Mouse (Mus musculus) heart, embryonic 13.5 days (tissue): ENCODE measurements around the gene Cdkl2. TPM values are rescaled to one million over a fixed set of nuclear protein-coding genes. Genes with fewer than 3 reads are reported as not detected.

Source experiments
- ATAC-seq: fragments of 200-750 bp; cut with Nextera tagmentation; 2 replicates; pipeline ENCODE4 v1.8.0; 2017; ENCODE audit warnings: moderate TSS enrichment; ENCODE audit not compliant: insufficient number of reproducible peaks, low FRiP score, low TSS enrichment; ENCODE audit errors: extremely low read depth
- H3K27ac ChIP-seq: fragments of 300-500 bp; sonication (generic); replicated peaks from 2 replicates; pipeline ENCODE4 v1.5.1; 2015; ENCODE audit warnings: moderate library complexity, mild to moderate bottlenecking, inconsistent platforms
- H3K27me3 ChIP-seq: fragments of 300-500 bp; sonication (generic); replicated peaks from 2 replicates; pipeline ENCODE4 v1.6.1; 2015; ENCODE audit warnings: mild to moderate bottlenecking, inconsistent platforms
- H3K36me3 ChIP-seq: fragments of 300-500 bp; sonication (generic); 2 replicates; pipeline ENCODE4 v1.6.1; 2015; ENCODE audit warnings: mild to moderate bottlenecking, inconsistent platforms
- H3K4me1 ChIP-seq: fragments of 300-500 bp; sonication (generic); 2 replicates; pipeline ENCODE4 v1.6.1; 2015; ENCODE audit warnings: inconsistent platforms
- H3K4me2 ChIP-seq: fragments of 300-500 bp; sonication (generic); 2 replicates; pipeline ENCODE4 v1.6.1; 2015; ENCODE audit warnings: inconsistent platforms, mild to moderate bottlenecking, moderate library complexity
- H3K4me3 ChIP-seq: fragments of 300-500 bp; sonication (generic); 2 replicates; pipeline ENCODE4 v1.5.1; 2015; ENCODE audit warnings: moderate library complexity, mild to moderate bottlenecking, inconsistent platforms
- H3K9ac ChIP-seq: fragments of 300-500 bp; sonication (generic); 2 replicates; pipeline ENCODE4 v1.6.1; 2015; ENCODE audit warnings: inconsistent platforms, mild to moderate bottlenecking, moderate library complexity
- H3K9me3 ChIP-seq: fragments of 300-500 bp; sonication (generic); 2 replicates; pipeline ENCODE4 v1.6.1; 2016; ENCODE audit warnings: inconsistent platforms
- WGBS: fragments of 180-500 bp; shearing (Covaris S2); methylation state at CpG from one replicate; pipeline ENCODE4 v1.1.7; 2015; ENCODE audit warnings: mixed read lengths; 5-methylcytosine and 5-hydroxymethylcytosine counted together
- polyA plus RNA-seq: library from polyadenylated mRNA; unstranded; fragments of >200 nt; fragmentation: Nextera tagmentation; extraction: Ambion mirVana; gene quantifications from 2 replicates; pipeline ENCODE4 v1.2.1, GENCODE M21; 2015

Cdkl2 gene
- polyA plus RNA-seq, 1 experiment from 2014 or later = 0.66 TPM

GRCm38 (mm10) chr5:91993061-91993460 lies 50.6 kb downstream of the Cdkl2 start:
- H3K4me2 ChIP-seq = no peak overlapping the region
- no peak for ATAC-seq
- H3K9ac ChIP-seq = no peak overlapping the region
- no peak overlapping the region for H3K4me3 ChIP-seq
- no peaks in the 10 kb centered on the region for H3K36me3 ChIP-seq
- no peaks in the 10 kb centered on the region for H3K9me3 ChIP-seq
- H3K4me1 ChIP-seq = no peaks in the 10 kb centered on the region
- H3K27me3 ChIP-seq = no peaks in the 10 kb centered on the region
- H3K27ac ChIP-seq = no peak overlapping the region
- 81% methylated on average over 2 of the region's 2 CpGs for WGBS

- WGBS = 73% methylated on average over 6 of the region's 6 CpGs
- no peak for ATAC-seq
- no peaks in the 10 kb centered on the region for H3K9me3 ChIP-seq
These were observed 52.3 kb downstream of the Cdkl2 start for GRCm38 (mm10) chr5:91991191-91991937.

GRCm38 (mm10) chr5:91989261-91989660 lies 54.4 kb downstream of the Cdkl2 start:
- no peaks in the 10 kb centered on the region for H3K36me3 ChIP-seq
- H3K4me1 ChIP-seq = no peaks in the 10 kb centered on the region
- no peaks in the 10 kb centered on the region for H3K9me3 ChIP-seq
- H3K4me2 ChIP-seq = no peak overlapping the region
- H3K27me3 ChIP-seq = no peaks in the 10 kb centered on the region
- no peak overlapping the region for H3K9ac ChIP-seq
- WGBS = 76% methylated on average over 9 of the region's 9 CpGs
- no peak overlapping the region for H3K4me3 ChIP-seq
- H3K27ac ChIP-seq = no peak overlapping the region
- ATAC-seq = no peak

More at GRCm38 (mm10) chr5:91991191-91991937, 52.3 kb downstream of the Cdkl2 start:
- Histone ChIP-seq H3K4me1 (no peaks in the 10 kb centered on the region), H3K27me3 (no peaks in the 10 kb centered on the region), H3K27ac (no peak overlapping the region), H3K36me3 (no peaks in the 10 kb centered on the region), H3K9ac (no peak overlapping the region), H3K4me2 (no peak overlapping the region), H3K4me3 (no peak overlapping the region)

GRCm38 (mm10) chr5:91987799-91988198 lies 55.9 kb downstream of the Cdkl2 start:
- Histone ChIP-seq H3K27ac (no peak overlapping the region), H3K9me3 (no peaks in the 10 kb centered on the region), H3K4me3 (no peak overlapping the region), H3K36me3 (no peaks in the 10 kb centered on the region), H3K9ac (no peak overlapping the region), H3K27me3 (no peaks in the 10 kb centered on the region), H3K4me2 (no peak overlapping the region), H3K4me1 (no peaks in the 10 kb centered on the region)
- WGBS = 83% methylated on average over 2 of the region's 2 CpGs
- ATAC-seq = no peak

GRCm38 (mm10) chr5:91987236-91987635 lies 56.4 kb downstream of the Cdkl2 start, which contains the start of gene Odaph:
Odaph (plus strand) TSS chr5:91987475.
- WGBS = 67% methylated on average over 4 of the region's 4 CpGs
- Histone ChIP-seq H3K27ac (no peak within 1 kb of the TSS), H3K4me2 (no peak within 1 kb of the TSS), H3K9me3 (no peaks in the 10 kb centered on the region), H3K9ac (no peak within 1 kb of the TSS), H3K4me1 (no peaks in the 10 kb centered on the region), H3K4me3 (no peak within 1 kb of the TSS), H3K27me3 (no peaks in the 10 kb centered on the region), H3K36me3 (no peaks in the 10 kb centered on the region)
- no peak for ATAC-seq

- no peak overlapping the region for H3K4me3 ChIP-seq
- ATAC-seq = no peak
- no peaks in the 10 kb centered on the region for H3K36me3 ChIP-seq
- no peaks in the 10 kb centered on the region for H3K4me1 ChIP-seq
- 70% methylated on average over 2 of the region's 2 CpGs for WGBS
- H3K27ac ChIP-seq = no peak overlapping the region
- no peaks in the 10 kb centered on the region for H3K27me3 ChIP-seq
- no peaks in the 10 kb centered on the region for H3K9me3 ChIP-seq
- no peak overlapping the region for H3K9ac ChIP-seq
- H3K4me2 ChIP-seq = no peak overlapping the region
These were observed 58.0 kb downstream of the Cdkl2 start for GRCm38 (mm10) chr5:91985721-91986120.

- Histone ChIP-seq H3K27ac (no peak overlapping the region), H3K27me3 (no peaks in the 10 kb centered on the region), H3K9ac (no peak overlapping the region), H3K9me3 (no peaks in the 10 kb centered on the region), H3K4me2 (no peak overlapping the region), H3K4me3 (no peak overlapping the region), H3K36me3 (no peaks in the 10 kb centered on the region), H3K4me1 (no peaks in the 10 kb centered on the region)
- 68% methylated on average over 2 of the region's 2 CpGs for WGBS
- ATAC-seq = no peak
These were observed 60.2 kb downstream of the Cdkl2 start for GRCm38 (mm10) chr5:91983490-91983889.

- Histone ChIP-seq H3K27me3 (no peaks in the 10 kb centered on the region), H3K36me3 (no peaks in the 10 kb centered on the region), H3K4me2 (no peak overlapping the region), H3K9me3 (no peaks in the 10 kb centered on the region), H3K27ac (no peak overlapping the region), H3K4me1 (no peaks in the 10 kb centered on the region), H3K4me3 (no peak overlapping the region), H3K9ac (no peak overlapping the region)
- ATAC-seq = no peak
- 82% methylated on average over 11 of the region's 11 CpGs for WGBS
These were observed 62.4 kb downstream of the Cdkl2 start for GRCm38 (mm10) chr5:91981176-91981840.

- Histone ChIP-seq H3K9ac (no peak overlapping the region), H3K27ac (no peak overlapping the region), H3K4me2 (no peak overlapping the region), H3K9me3 (no peaks in the 10 kb centered on the region), H3K27me3 (no peaks in the 10 kb centered on the region), H3K4me3 (no peak overlapping the region), H3K4me1 (no peaks in the 10 kb centered on the region), H3K36me3 (no peaks in the 10 kb centered on the region)
- no peak for ATAC-seq
- 66% methylated on average over 2 of the region's 2 CpGs for WGBS
These were observed 66.3 kb downstream of the Cdkl2 start for GRCm38 (mm10) chr5:91977397-91977770.

GRCm38 (mm10) chr5:91976566-91977396 lies 66.9 kb downstream of the Cdkl2 start:
- Histone ChIP-seq H3K27me3 (no peaks in the 10 kb centered on the region), H3K4me3 (no peak overlapping the region), H3K27ac (no peak overlapping the region), H3K4me2 (no peak overlapping the region), H3K36me3 (no peaks in the 10 kb centered on the region), H3K9ac (no peak overlapping the region), H3K9me3 (no peaks in the 10 kb centered on the region), H3K4me1 (no peaks in the 10 kb centered on the region)
- WGBS = 73% methylated on average over 10 of the region's 10 CpGs
- ATAC-seq = no peak

- no peaks in the 10 kb centered on the region for H3K4me1 ChIP-seq
- 79% methylated on average over 9 of the region's 9 CpGs for WGBS
- H3K4me3 ChIP-seq = no peak overlapping the region
- no peaks in the 10 kb centered on the region for H3K27me3 ChIP-seq
- no peak overlapping the region for H3K4me2 ChIP-seq
- H3K9me3 ChIP-seq = no peaks in the 10 kb centered on the region
- H3K27ac ChIP-seq = no peak overlapping the region
- ATAC-seq = no peak
- no peak overlapping the region for H3K9ac ChIP-seq
- H3K36me3 ChIP-seq = no peaks in the 10 kb centered on the region
These were observed 67.9 kb downstream of the Cdkl2 start for GRCm38 (mm10) chr5:91975758-91976157.
